Mouse (Mus musculus): ENCODE data around the gene Xcl1.

Xcl1 gene

GRCm38 (mm10) chr1:164905047-164905446 is 30.3 kb downstream of the Xcl1 start:
- DNase-seq (ENCODE audit: low spot score), result no peak

GRCm38 (mm10) chr1:164900696-164901095 is 34.6 kb downstream of the Xcl1 start:
- no peak for DNase-seq (ENCODE audit: low spot score)

- DNase-seq (ENCODE audit: low spot score), result no peak
Observed at GRCm38 (mm10) chr1:164900226-164900625, 35.1 kb downstream of the Xcl1 start.

GRCm38 (mm10) chr1:164899506-164899905 is 35.8 kb downstream of the Xcl1 start:
- DNase-seq (ENCODE audit: low spot score), result no peak

GRCm38 (mm10) chr1:164898846-164899351 is 36.4 kb downstream of the Xcl1 start:
- peak; percentile 27 for DNase-seq (ENCODE audit: low spot score)

GRCm38 (mm10) chr1:164897163-164897817 is 38.0 kb downstream of the Xcl1 start:
- no peak for DNase-seq (ENCODE audit: low spot score)

GRCm38 (mm10) chr1:164896211-164897145 is 38.8 kb downstream of the Xcl1 start:
- DNase-seq (ENCODE audit: low spot score), result no peak

GRCm38 (mm10) chr1:164895806-164896205 is 39.5 kb downstream of the Xcl1 start:
- DNase-seq (ENCODE audit: low spot score), result no peak

GRCm38 (mm10) chr1:164890366-164890765 is 45.0 kb downstream of the Xcl1 start:
- no peak for DNase-seq (ENCODE audit: low spot score)

- DNase-seq (ENCODE audit: low spot score), result no peak
Observed at GRCm38 (mm10) chr1:164888563-164888962, 46.8 kb downstream of the Xcl1 start.

GRCm38 (mm10) chr1:164887775-164888174 is 47.6 kb downstream of the Xcl1 start:
- DNase-seq (ENCODE audit: low spot score), result no peak

GRCm38 (mm10) chr1:164881891-164882290 is 53.4 kb downstream of the Xcl1 start:
- DNase-seq (ENCODE audit: low spot score), result no peak

Data from urinary bladder, postnatal 10 days (tissue).